Mouse (Mus musculus) lung, embryonic 14.5 days (tissue): Measurements from ENCODE around the gene Tox2. TPM values are rescaled to one million over a fixed set of nuclear protein-coding genes. Genes with fewer than 3 reads are reported as not detected.

Experiments
- ATAC-seq: fragments of 200-750 bp; cut with Nextera tagmentation; 2 replicates; pipeline ENCODE4 v1.8.0; 2017; ENCODE audit warnings: mild to moderate bottlenecking, moderate TSS enrichment, moderate library complexity; ENCODE audit not compliant: insufficient read depth
- DNase-seq: peaks from one replicate; pipeline ENCODE4 v3.0.0-alpha.2; 2015
- H3K27ac ChIP-seq: fragments of 300-500 bp; sonication (generic); 2 replicates; pipeline ENCODE4 v1.5.1; 2014; ENCODE audit warnings: low read depth, mild to moderate bottlenecking, moderate library complexity
- H3K27me3 ChIP-seq: fragments of 300-500 bp; sonication (generic); 2 replicates; pipeline ENCODE4 v1.6.1; 2014; ENCODE audit warnings: low read length, control low read depth; ENCODE audit not compliant: insufficient read depth
- H3K36me3 ChIP-seq: fragments of 300-500 bp; sonication (generic); 2 replicates; pipeline ENCODE4 v1.6.1; 2014; ENCODE audit warnings: control low read depth; ENCODE audit not compliant: insufficient read depth
- H3K4me1 ChIP-seq: fragments of 300-500 bp; sonication (generic); 2 replicates; pipeline ENCODE4 v1.6.1; 2014; ENCODE audit warnings: antibody characterized with exemption, control low read depth; ENCODE audit not compliant: insufficient read depth
- H3K4me2 ChIP-seq: fragments of 300-500 bp; sonication (generic); 2 replicates; pipeline ENCODE4 v1.6.1; 2014; ENCODE audit warnings: mild to moderate bottlenecking
- H3K4me3 ChIP-seq: fragments of 300-500 bp; sonication (generic); 2 replicates; pipeline ENCODE4 v1.5.1; 2014; ENCODE audit warnings: low read depth, low read length
- H3K9ac ChIP-seq: fragments of 300-500 bp; sonication (generic); 2 replicates; pipeline ENCODE4 v1.6.1; 2014
- H3K9me3 ChIP-seq: fragments of 300-500 bp; sonication (generic); 2 replicates; pipeline ENCODE4 v1.6.1; 2016; ENCODE audit warnings: low read depth, low read length, control low read depth
- CTCF ChIP-seq: IDR thresholded peaks from 2 replicates; pipeline ENCODE4 v1.5.1; 2016; ENCODE audit warnings: antibody characterized with exemption, low read depth
- WGBS: fragments of 180-500 bp; shearing (Covaris S2); extraction: QIAGEN DNeasy Blood & Tissue Kit; methylation state at CpG from one replicate; pipeline ENCODE4 v1.1.7; 2014; 5-methylcytosine and 5-hydroxymethylcytosine counted together
- polyA plus RNA-seq: library from polyadenylated mRNA; unstranded; fragments of >200 nt; fragmentation: Nextera tagmentation; extraction: Ambion mirVana; gene quantifications from 2 replicates; pipeline ENCODE4 v1.2.1, GENCODE M21; 2014

The Tox2 gene
- polyA plus RNA-seq, 1 experiment from 2014 or later: 4.3 TPM

- no peaks in the 10 kb centered on the region for H3K4me1 ChIP-seq
- no peak overlapping the region for H3K9ac ChIP-seq
- H3K27me3 ChIP-seq: peaks cover 23% of the 10 kb centered on the region; the same call in 1 of the 2 replicates
- peak overlapping the region; percentile 5; the same call in 1 of the 2 replicates for H3K4me2 ChIP-seq
- no peak for ATAC-seq
- no peak overlapping the region for H3K4me3 ChIP-seq
- no peaks in the 10 kb centered on the region for H3K9me3 ChIP-seq
- no peak overlapping the region for H3K27ac ChIP-seq
- peak; percentile 22 for DNase-seq
- no peaks in the 10 kb centered on the region for H3K36me3 ChIP-seq
- WGBS: 45% methylated on average over 7 of the region's 7 CpGs
- no peak for TF ChIP-seq CTCF
These were observed 82.8 kb downstream of the Tox2 start for GRCm38 (mm10) chr2:163285762-163286161.

- H3K27me3 ChIP-seq: peaks cover 28% of the 10 kb centered on the region; the same call in 1 of the 2 replicates
- H3K27ac ChIP-seq: no peak overlapping the region
- 6% methylated on average over 21 of the region's 21 CpGs for WGBS
- peak; percentile 83 for ATAC-seq
- H3K4me3 ChIP-seq: no peak overlapping the region
- no peak overlapping the region for H3K9ac ChIP-seq
- no peaks in the 10 kb centered on the region for H3K9me3 ChIP-seq
- H3K4me1 ChIP-seq: no peaks in the 10 kb centered on the region
- DNase-seq: peak; percentile 82
- H3K36me3 ChIP-seq: no peaks in the 10 kb centered on the region
- peak overlapping the region; percentile 38; the same call in 1 of the 2 replicates for H3K4me2 ChIP-seq
- no peak for TF ChIP-seq CTCF
These were observed 86.0 kb downstream of the Tox2 start for GRCm38 (mm10) chr2:163288881-163289379.

GRCm38 (mm10) chr2:163296999-163297630 is 94.2 kb downstream of the Tox2 start:
- H3K27me3 ChIP-seq: no peaks in the 10 kb centered on the region
- no peak for ATAC-seq
- TF ChIP-seq CTCF: no peak

GRCm38 (mm10) chr2:163300069-163301060 is 97.4 kb downstream of the Tox2 start:
- WGBS: 54% methylated on average over 14 of the region's 14 CpGs
- Histone ChIP-seq H3K4me1 (no peaks in the 10 kb centered on the region), H3K36me3 (no peaks in the 10 kb centered on the region), H3K27me3 (no peaks in the 10 kb centered on the region), H3K4me3 (no peak overlapping the region), H3K4me2 (no peak overlapping the region), H3K9ac (no peak overlapping the region), H3K9me3 (no peaks in the 10 kb centered on the region), H3K27ac (no peak overlapping the region)
- DNase-seq: peak; percentile 17
- TF ChIP-seq CTCF: no peak
- no peak for ATAC-seq

More at GRCm38 (mm10) chr2:163296999-163297630, 94.2 kb downstream of the Tox2 start:
- H3K4me3 ChIP-seq: no peak overlapping the region
- no peaks in the 10 kb centered on the region for H3K4me1 ChIP-seq
- 65% methylated on average over 11 of the region's 11 CpGs for WGBS
- H3K9ac ChIP-seq: no peak overlapping the region
- no peaks in the 10 kb centered on the region for H3K9me3 ChIP-seq
- no peaks in the 10 kb centered on the region for H3K36me3 ChIP-seq
- DNase-seq: no peak
- H3K27ac ChIP-seq: no peak overlapping the region
- no peak overlapping the region for H3K4me2 ChIP-seq

- peak; percentile 27; the same call in 1 of the 2 replicates for TF ChIP-seq CTCF
- DNase-seq (peak; percentile 32), ATAC-seq (no peak)
- Histone ChIP-seq H3K36me3 (no peaks in the 10 kb centered on the region), H3K4me2 (no peak overlapping the region), H3K27ac (no peak overlapping the region), H3K9ac (no peak overlapping the region), H3K9me3 (no peaks in the 10 kb centered on the region), H3K4me3 (no peak overlapping the region), H3K4me1 (no peaks in the 10 kb centered on the region), H3K27me3 (no peaks in the 10 kb centered on the region)
- 36% methylated on average over 5 of the region's 5 CpGs for WGBS
These were observed 98.7 kb downstream of the Tox2 start for GRCm38 (mm10) chr2:163301641-163302040.

- H3K36me3 ChIP-seq: no peaks in the 10 kb centered on the region
- H3K4me3 ChIP-seq: no peak overlapping the region
- H3K4me2 ChIP-seq: no peak overlapping the region
- ATAC-seq (no peak), DNase-seq (no peak)
- 42% methylated on average over 8 of the region's 9 CpGs for WGBS
- no peaks in the 10 kb centered on the region for H3K4me1 ChIP-seq
- no peak overlapping the region for H3K27ac ChIP-seq
- no peak overlapping the region for H3K9ac ChIP-seq
- TF ChIP-seq CTCF: no peak
- no peaks in the 10 kb centered on the region for H3K9me3 ChIP-seq
- no peaks in the 10 kb centered on the region for H3K27me3 ChIP-seq
These were observed 100.1 kb downstream of the Tox2 start for GRCm38 (mm10) chr2:163303037-163303436.

- Histone ChIP-seq H3K9ac (no peak overlapping the region), H3K27me3 (no peaks in the 10 kb centered on the region), H3K4me2 (no peak overlapping the region), H3K4me3 (no peak overlapping the region), H3K9me3 (no peaks in the 10 kb centered on the region), H3K36me3 (no peaks in the 10 kb centered on the region), H3K27ac (no peak overlapping the region), H3K4me1 (no peaks in the 10 kb centered on the region)
- no peak for DNase-seq
- ATAC-seq: no peak
- 85% methylated on average over 17 of the region's 17 CpGs for WGBS
- no peak for TF ChIP-seq CTCF
These were observed 106.5 kb downstream of the Tox2 start for GRCm38 (mm10) chr2:163309376-163309775.
